Mouse (Mus musculus) subcutaneous adipose tissue, adult 2 months (tissue): ENCODE results near the gene Zfp523. TPM values are rescaled to one million over a fixed set of nuclear protein-coding genes. Genes with fewer than 3 reads are reported as not detected.

Experiments used
- polyA plus RNA-seq: library from polyadenylated mRNA; depleted of rRNA; stranded (reverse); fragments of >200 nt; gene quantifications from 2 replicates; pipeline ENCODE4 v1.2.3, GENCODE M21; 2012; ENCODE audit warnings: low replicate concordance; rRNA removed

The Zfp523 gene
- polyA plus RNA-seq = 46.5 and 79.3 TPM in 2 replicates

DNA sequence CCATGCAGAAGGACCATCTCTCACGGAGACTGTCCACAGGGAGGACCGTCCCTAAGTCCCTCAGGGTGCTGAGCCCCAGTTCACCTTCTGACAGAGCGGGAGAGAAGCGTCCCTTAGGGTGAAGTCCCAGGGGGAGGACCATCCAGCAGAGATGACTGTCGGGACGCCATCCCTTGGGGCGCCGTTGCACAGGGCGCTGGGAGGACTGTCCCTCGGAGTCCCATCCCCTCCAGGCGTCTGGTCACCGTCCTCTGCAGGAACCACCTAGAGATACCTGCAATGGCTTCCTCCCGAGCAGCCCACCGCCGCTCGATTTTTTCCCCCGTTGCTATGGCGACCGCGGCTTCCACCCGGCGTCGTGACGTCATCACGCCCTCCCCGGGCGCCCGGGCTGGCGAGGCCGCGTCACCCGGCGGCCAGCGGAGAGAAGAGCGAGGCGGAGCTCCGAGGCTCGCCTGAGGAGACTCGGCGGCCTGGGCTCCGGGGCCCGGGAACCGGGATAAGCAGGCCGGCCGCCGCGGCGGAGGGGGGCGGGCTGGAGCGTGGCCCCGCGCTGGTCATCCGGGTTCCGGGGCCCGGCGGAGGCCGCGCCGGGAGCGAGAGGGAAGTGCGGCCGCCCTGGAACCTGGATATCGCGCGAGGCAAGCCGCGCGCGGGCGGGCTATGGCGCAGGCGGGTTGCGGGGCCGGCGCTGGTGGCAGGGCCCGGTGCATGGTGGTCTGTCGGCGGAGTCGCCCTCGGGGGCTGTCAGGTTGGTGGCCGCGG is at the start of gene Zfp523:
Zfp523 (plus strand) TSS at position 355 of the 765 bp plus-strand sequence.

DNA sequence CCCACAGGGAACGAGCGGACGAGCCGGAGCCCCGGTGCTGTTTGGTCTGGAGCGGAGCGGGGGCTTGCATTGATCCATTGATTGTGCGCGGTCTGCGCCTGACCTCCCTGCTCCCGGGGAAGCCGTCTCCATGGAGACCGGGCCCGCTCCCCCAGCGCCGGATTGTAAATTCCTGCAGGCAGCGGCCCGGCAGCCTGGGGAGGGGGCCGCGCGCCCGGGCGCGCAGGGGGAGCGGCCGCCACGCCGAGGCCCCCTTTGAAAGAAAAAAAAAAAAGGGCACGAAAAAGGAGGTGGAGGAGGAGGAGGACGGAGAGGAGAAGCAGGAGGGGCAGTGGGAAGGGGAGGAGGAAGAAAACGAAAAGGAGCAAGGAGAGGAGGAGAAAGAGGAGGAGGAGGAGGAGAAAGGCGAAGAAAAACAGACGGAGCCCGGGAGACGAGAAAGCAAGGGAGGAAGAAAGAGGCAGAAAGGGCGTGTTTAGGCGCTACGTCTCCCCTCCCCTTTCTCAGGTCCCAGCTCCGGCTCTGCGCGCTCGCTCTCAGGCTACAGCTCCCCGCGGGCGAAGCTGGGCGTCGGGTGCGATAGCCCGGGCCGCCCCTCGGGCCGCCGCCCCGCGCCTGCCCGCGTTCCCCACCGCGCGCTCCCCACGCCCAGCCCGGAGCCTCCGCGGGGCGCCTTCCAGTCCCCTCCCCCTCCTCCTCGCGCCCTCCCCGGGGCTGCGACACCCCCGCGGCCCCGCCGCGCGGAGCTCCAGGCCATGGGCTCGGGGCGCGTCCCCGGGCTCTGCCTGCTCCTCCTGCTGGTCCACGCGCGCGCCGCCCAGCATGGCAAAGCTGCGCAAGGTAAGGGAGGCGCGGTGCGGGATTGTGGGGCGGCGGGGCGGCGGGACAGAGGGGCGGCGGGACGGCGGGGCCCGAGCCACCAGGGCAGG is 34.9 kb upstream of the Zfp523 start, which contains the start of gene Scube3:
Scube3 (plus strand) TSS at position 371 of the 929 bp plus-strand sequence.

DNA sequence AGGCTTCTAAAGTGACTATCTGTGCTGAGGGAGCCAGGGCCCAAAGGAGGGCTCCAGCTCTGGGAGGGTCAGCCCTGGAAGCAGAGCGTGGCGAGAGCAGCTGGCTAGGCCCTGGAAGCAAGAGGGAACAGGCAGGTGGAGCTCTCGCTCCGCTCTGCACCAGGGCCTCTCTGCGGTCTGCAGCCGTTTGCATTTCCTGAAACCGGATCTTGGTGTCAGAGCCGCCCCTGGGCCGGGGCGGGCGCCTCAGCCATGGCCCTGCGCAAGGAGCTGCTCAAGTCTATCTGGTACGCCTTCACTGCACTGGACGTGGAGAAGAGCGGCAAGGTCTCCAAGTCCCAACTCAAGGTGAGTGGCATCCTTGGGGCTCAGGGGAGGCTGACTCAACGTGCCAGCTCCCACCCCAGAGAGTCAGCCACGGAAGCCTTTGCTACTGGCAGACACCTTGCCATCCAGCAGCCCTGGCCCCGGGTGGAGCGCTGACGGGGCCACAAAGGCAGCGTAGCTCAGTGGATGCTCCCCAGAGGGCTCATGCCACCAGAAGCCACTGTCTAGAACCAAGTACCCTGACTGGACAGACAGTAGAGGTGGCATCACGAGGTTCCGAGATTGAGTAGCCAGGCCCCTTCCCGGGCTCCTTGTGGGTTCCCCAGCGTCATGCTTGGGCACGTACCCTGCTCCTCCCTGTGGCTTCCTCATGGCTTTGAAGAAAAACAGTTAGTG is 30.8 kb downstream of the Zfp523 start, which contains the start of gene Def6:
Def6 (plus strand) TSS at position 188 of the 723 bp plus-strand sequence.

DNA sequence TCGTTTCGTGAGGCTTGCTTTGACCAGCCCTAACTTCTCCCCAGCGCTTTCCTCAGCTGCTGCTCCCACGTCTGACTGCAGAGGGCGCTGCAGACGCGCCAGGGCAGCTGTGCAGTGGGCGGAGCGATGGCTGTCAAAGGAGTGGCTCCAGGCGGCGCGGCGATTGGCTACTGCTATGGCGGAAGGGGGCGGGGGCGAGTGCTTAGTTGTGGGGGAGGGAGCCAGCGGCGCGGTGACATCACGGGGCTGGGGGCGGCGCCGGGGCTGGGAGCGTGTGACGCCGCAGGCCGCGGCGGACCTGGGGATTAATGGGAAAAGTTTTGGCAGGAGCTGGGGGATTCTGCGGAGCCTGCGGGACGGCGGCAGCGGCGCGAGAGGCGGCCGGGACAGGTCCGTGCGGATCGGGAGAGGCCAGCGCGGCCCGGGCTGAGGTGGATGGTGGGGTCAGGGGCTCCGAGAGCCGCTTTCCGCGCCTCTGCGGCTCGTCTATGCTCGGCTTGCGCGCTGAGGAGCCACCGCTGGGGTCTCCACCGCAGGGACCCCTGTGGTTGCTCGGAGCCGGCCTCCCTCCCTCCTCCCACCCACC is 55.6 kb downstream of the Zfp523 start, which contains the start of gene Ppard:
Ppard (plus strand) TSS at position 226 of the 586 bp plus-strand sequence.

Other genes with a start within 250 kb of the Zfp523 start
- gene Tcp11, start 96.5 kb upstream of the Zfp523 start, polyA plus RNA-seq = 0.27 and 3.8 TPM in 2 replicates
- gene Scube3, start 35.0 kb upstream of the Zfp523 start, polyA plus RNA-seq = 0.80 and 1.3 TPM in 2 replicates
- 6.2 and 10.1 TPM in 2 replicates for gene Def6, start 30.6 kb downstream of the Zfp523 start, polyA plus RNA-seq
- gene Ppard, start 55.6 kb downstream of the Zfp523 start, polyA plus RNA-seq = 34.5 and 43.9 TPM in 2 replicates
- gene Fance, start 136.4 kb downstream of the Zfp523 start, polyA plus RNA-seq = 10.3 and 22.8 TPM in 2 replicates
- gene Rpl10a, start 151.3 kb downstream of the Zfp523 start, polyA plus RNA-seq = 1,149 and 3,794 TPM in 2 replicates
- gene Tead3, start 173.7 kb downstream of the Zfp523 start, polyA plus RNA-seq = 8.7 and 47.1 TPM in 2 replicates
- 1.4 and 4.7 TPM in 2 replicates for gene Tulp1, start 188.1 kb downstream of the Zfp523 start, polyA plus RNA-seq